Mouse (Mus musculus): Measurements from ENCODE around the gene Lamc2.
"Not testable (repeated sequence)": the region's sequence is repeated elsewhere in the genome, so short reads cannot be mapped to it uniquely, and the experiment has no call there.

Gene Lamc2

GRCm38 (mm10) chr1:153095826-153096727 is 90.2 kb downstream of the Lamc2 start:
- no peak for DNase-seq (ENCODE audit: low read depth, low spot score)

GRCm38 (mm10) chr1:153095328-153095727 is 90.9 kb downstream of the Lamc2 start:
- no peak for DNase-seq (ENCODE audit: low read depth, low spot score)

GRCm38 (mm10) chr1:153094226-153095076 is 91.8 kb downstream of the Lamc2 start:
- no peak for DNase-seq (ENCODE audit: low read depth, low spot score)

- no peak for DNase-seq (ENCODE audit: low read depth, low spot score)
Observed at GRCm38 (mm10) chr1:153093581-153093980, 92.7 kb downstream of the Lamc2 start.

GRCm38 (mm10) chr1:153093172-153093571 is 93.1 kb downstream of the Lamc2 start:
- no peak for DNase-seq (ENCODE audit: low read depth, low spot score)

GRCm38 (mm10) chr1:153092237-153092975 is 93.8 kb downstream of the Lamc2 start:
- peak; percentile 56 for DNase-seq (ENCODE audit: low read depth, low spot score)

GRCm38 (mm10) chr1:153091438-153092236 is 94.6 kb downstream of the Lamc2 start:
- DNase-seq (ENCODE audit: low read depth, low spot score): no peak

DNA sequence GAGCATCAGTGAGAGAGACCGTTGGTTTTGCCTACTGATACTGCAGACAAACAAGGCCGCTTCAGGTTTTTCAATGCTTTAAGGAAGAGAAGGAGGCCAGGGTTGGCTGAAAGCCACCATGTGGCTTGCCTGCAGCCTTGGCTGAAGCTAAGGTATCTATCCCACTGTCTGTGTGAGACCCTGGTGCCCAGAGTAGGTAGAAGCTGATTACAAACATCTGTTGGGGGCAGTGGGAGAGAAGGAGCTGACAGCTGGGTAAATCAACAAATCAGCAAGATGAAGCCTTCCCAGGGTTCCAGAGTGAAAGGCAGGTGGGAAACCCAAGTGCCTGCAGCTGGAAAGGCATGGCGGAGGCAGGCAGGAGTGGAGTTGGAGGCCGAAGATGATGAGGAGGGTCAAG is 95.4 kb downstream of the Lamc2 start:
- no peak for DNase-seq (ENCODE audit: low read depth, low spot score)

- DNase-seq (ENCODE audit: low read depth, low spot score): no peak
Observed at GRCm38 (mm10) chr1:153090081-153090480, 96.2 kb downstream of the Lamc2 start.

GRCm38 (mm10) chr1:153087771-153088170 is 98.5 kb downstream of the Lamc2 start:
- no peak for DNase-seq (ENCODE audit: low read depth, low spot score)

- DNase-seq (ENCODE audit: low read depth, low spot score): no peak
Observed at GRCm38 (mm10) chr1:153085198-153085597, 101.0 kb downstream of the Lamc2 start.

- DNase-seq (ENCODE audit: low read depth, low spot score): no peak
Observed at GRCm38 (mm10) chr1:153084191-153084590, 102.1 kb downstream of the Lamc2 start.

DNA sequence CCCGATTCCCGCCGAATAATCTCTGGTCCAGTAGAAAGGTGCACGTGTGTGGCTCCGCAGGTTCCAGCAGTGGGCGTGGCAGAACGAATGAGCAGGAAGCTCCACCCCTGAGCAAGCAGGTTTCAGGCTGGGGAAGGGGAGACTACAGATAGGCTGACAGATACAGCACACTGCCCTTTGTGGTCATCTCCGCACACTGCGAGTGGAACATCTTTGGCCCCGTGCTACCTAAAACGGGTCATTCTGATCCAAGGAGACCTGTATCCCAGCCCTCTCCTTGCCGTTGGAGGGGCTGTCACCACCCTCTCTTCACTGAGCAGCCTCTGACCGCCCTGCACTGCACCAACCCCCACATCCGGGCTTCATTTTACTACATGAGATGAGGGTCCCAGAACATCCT is 103.0 kb downstream of the Lamc2 start:
- DNase-seq (ENCODE audit: low read depth, low spot score): not testable (repeated sequence)

DNA sequence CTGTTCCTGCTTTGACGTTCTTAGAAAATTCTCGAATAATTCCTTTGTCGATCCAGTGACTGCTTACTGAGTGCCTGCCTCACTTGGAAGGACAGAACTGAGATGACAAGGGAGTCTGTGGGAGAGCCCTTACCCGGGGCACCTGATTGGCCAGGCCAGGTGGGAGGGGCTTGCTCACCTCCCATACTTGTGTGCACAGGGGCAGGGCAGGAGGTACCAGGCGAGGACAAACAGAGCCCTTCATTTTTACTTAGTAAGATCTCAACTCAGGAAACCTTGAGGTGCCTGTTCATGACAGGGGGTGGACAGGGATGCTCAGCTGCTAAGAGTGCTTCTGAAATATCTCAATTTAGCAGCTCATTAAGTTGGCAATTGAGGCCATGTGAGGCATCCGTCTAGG is 110.3 kb downstream of the Lamc2 start:
- no peak for DNase-seq (ENCODE audit: low read depth, low spot score)

DNA sequence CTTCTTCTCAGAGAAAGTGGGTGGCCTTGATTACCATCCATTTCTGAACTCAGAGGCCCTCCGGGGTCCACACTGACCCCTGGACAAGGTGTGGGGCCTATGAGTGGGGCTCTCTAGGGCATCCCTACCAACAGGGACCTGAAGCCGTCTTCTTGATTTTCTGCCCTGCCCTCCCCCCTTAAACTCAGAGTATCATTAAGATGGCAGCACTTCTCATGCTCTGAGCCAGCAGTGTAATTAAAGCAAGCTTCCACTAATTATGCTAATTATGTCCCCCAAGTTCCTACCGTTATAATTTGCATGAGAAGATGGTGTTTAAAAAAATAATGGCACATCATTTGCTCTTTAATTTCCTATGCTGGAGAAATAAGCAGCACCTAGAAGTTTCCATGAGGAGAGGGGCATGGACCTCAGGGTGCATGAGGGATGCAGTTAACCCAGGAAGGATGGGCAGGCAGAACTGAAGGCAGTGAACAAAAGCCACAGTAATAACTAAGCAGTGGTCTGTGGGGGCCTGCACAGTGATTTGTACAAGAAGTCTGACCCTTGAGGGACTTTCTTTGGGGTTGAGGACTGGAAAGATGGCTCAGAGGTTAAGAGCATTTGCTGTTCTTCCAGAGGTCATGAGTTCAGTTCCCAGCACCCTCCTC is 111.0 kb downstream of the Lamc2 start:
- DNase-seq (ENCODE audit: low read depth, low spot score): no peak

GRCm38 (mm10) chr1:153073441-153073840 is 112.8 kb downstream of the Lamc2 start:
- DNase-seq (ENCODE audit: low read depth, low spot score): no peak

Data from A20 (cell line).